9 mouse cellular contexts compared by ENCODE assay signal in the genomic region with DNA sequence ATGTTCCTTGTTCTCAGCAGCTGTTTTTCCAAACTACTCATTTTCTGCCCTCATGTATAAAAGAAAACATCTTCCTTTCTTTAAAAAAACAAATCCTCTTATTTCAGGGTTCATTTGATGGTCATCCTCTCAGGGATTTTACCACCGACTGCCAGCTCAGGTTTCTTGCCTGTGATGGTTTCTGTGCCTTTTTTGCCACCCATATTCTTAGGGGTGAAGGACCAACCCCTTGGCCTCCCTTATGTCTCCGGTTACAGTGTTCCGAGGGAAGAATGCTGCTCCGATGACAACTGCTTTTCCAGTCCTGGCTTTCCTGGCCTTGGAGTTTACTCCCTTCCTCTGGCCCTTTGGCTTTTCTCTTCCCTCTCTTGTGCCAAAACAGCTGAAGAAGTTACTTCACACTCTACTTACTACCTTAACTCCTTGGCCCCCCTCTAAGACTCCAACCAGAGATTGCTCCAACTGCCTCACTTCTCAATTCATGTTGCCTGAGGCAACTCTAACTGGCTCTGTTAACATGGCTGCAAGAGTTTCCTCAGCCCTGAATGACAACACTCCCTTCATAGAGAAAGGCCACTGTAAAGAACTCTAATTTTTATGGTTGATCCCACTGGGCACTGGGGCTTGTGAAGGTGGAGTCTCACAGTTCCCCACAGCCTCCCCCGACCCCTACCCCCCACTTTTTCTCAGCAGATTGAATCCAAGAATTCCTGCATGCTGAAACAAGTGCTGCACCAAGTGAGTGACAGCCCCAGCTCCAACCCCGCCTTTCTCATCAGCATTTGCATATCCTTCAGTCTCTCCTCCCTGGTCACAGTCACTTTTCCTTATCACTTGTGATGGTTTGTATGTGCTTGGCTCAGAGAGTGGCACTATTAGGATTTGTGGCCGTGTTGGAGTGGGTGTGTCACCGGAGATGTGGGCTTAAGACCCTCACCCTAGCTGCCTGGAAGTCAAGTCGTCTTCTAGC. TPM values are rescaled to one million over a fixed set of nuclear protein-coding genes. Genes with fewer than 3 reads are reported as not detected.
DNase-seq lines count a peak whose midpoint lies in the region; ATAC-seq and TF ChIP-seq lines count a peak whose summit lies in the region.
"Had no signal": no experiment of that assay in that cellular context is flagged by ENCODE, and none has a peak within 500 bp of the region (broad histone marks: within the 10 kb centered on the region; RNA-seq: fewer than 3 reads in every experiment).

No protein-coding gene starts in this region.

- no peaks in the 10 kb centered on the region for H3K27me3 ChIP-seq in forebrain, embryonic 10.5 days (ENCODE audit: poor library complexity, severe bottlenecking)
- no peaks in the 10 kb centered on the region for H3K27me3 ChIP-seq in forebrain, embryonic 15.5 days
- no peaks in the 10 kb centered on the region for H3K27me3 ChIP-seq in midbrain, postnatal 0 days (ENCODE audit: insufficient read depth, low read length)
- H3K27me3 ChIP-seq in midbrain, embryonic 16.5 days (ENCODE audit: control insufficient read depth, insufficient read depth, low read depth, low read length), result no peaks in the 10 kb centered on the region
- no peaks in the 10 kb centered on the region for H3K27me3 ChIP-seq in hindbrain, embryonic 12.5 days
- H3K27me3 ChIP-seq in stomach, embryonic 15.5 days (replicated peaks), result no peaks in the 10 kb centered on the region

- H3K27ac ChIP-seq in forebrain, embryonic 10.5 days, result peak overlapping the region; percentile 51; the same call in 1 of the 2 replicates
- H3K27ac ChIP-seq in forebrain, embryonic 15.5 days (replicated peaks), result no peak overlapping the region
- H3K27ac ChIP-seq in midbrain, postnatal 0 days (ENCODE audit: low read depth, low read length), result 0 out of 2 replicates have a peak overlapping the region, but pooled peaks have one; percentile 18
- no peak overlapping the region for H3K27ac ChIP-seq in midbrain, embryonic 16.5 days (ENCODE audit: low read length)
- H3K27ac ChIP-seq in hindbrain, embryonic 12.5 days, result 0 out of 2 replicates have a peak overlapping the region, but pooled peaks have one; percentile 30
- H3K27ac ChIP-seq in stomach, embryonic 15.5 days, result 0 out of 2 replicates have a peak overlapping the region, but pooled peaks have one; percentile 28

- DNase-seq in forebrain, embryonic 10.5 days (ENCODE audit: extremely low spot score, low spot score), result peak; percentile 14
- no peak for DNase-seq in midbrain, postnatal 0 days (ENCODE audit: low spot score)
- DNase-seq in frontal cortex, postnatal 25 days (ENCODE audit: low spot score in 2 of 2), result no peak
- no peak for DNase-seq in ovary, postnatal 14 days (ENCODE audit: low spot score)
- DNase-seq: kidney, adult 11 months had no signal

- TF ChIP-seq CTCF in midbrain, postnatal 0 days (IDR thresholded peaks at IDR 0.05), result no peak

- peaks cover 44% of the 10 kb centered on the region for H3K4me1 ChIP-seq in forebrain, embryonic 10.5 days
- peaks cover 36% of the 10 kb centered on the region for H3K4me1 ChIP-seq in forebrain, embryonic 15.5 days
- peaks cover 6% of the 10 kb centered on the region; the same call in 1 of the 2 replicates for H3K4me1 ChIP-seq in midbrain, postnatal 0 days (ENCODE audit: insufficient read depth, low read length)
- peaks cover 32% of the 10 kb centered on the region for H3K4me1 ChIP-seq in midbrain, embryonic 16.5 days (ENCODE audit: control insufficient read depth, insufficient read depth, low read length)
- peaks cover 33% of the 10 kb centered on the region for H3K4me1 ChIP-seq in hindbrain, embryonic 12.5 days
- H3K4me1 ChIP-seq in stomach, embryonic 15.5 days, result peaks cover 19% of the 10 kb centered on the region

- H3K4me2 ChIP-seq in forebrain, embryonic 15.5 days (replicated peaks), result no peak overlapping the region
- H3K4me2 ChIP-seq in midbrain, postnatal 0 days (ENCODE audit: low read depth, low read length, poor library complexity, severe bottlenecking), result no peak overlapping the region
- H3K4me2 ChIP-seq in midbrain, embryonic 16.5 days (ENCODE audit: low read length), result no peak overlapping the region
- no peak overlapping the region for H3K4me2 ChIP-seq in hindbrain, embryonic 12.5 days (replicated peaks)
- H3K4me2 ChIP-seq in stomach, embryonic 15.5 days, result no peak overlapping the region

- no peak overlapping the region for H3K9ac ChIP-seq in forebrain, embryonic 15.5 days (replicated peaks)
- no peak overlapping the region for H3K9ac ChIP-seq in midbrain, postnatal 0 days (replicated peaks; ENCODE audit: low read length, poor library complexity, severe bottlenecking)
- no peak overlapping the region for H3K9ac ChIP-seq in midbrain, embryonic 16.5 days (ENCODE audit: low read depth, low read length)
- no peak overlapping the region for H3K9ac ChIP-seq in hindbrain, embryonic 12.5 days
- H3K9ac ChIP-seq in stomach, embryonic 15.5 days, result no peak overlapping the region

- no peak for ATAC-seq in forebrain, embryonic 15.5 days (replicated peaks)
- ATAC-seq in midbrain, postnatal 0 days (ENCODE audit: low FRiP score), result no peak
- no peak for ATAC-seq in midbrain, embryonic 16.5 days
- no peak for ATAC-seq in hindbrain, embryonic 12.5 days (ENCODE audit: low FRiP score)
- ATAC-seq in stomach, embryonic 15.5 days (ENCODE audit: insufficient read depth, low FRiP score, low read depth), result no peak

- 69% methylated on average over 9 of the region's 9 CpGs for WGBS in forebrain, embryonic 10.5 days
- 64% methylated on average over 9 of the region's 9 CpGs for WGBS in forebrain, embryonic 15.5 days
- WGBS in midbrain, postnatal 0 days, result 77% methylated on average over 9 of the region's 9 CpGs
- 71% methylated on average over 9 of the region's 9 CpGs for whole genome bisulfite sequencing in midbrain, embryonic 16.5 days
- 68% methylated on average over 9 of the region's 9 CpGs for WGBS in hindbrain, embryonic 12.5 days
- 56% methylated on average over 9 of the region's 9 CpGs for WGBS in stomach, embryonic 15.5 days

- H3K9me3 ChIP-seq in forebrain, embryonic 10.5 days, result no peaks in the 10 kb centered on the region
- no peaks in the 10 kb centered on the region for H3K9me3 ChIP-seq in forebrain, embryonic 15.5 days
- no peaks in the 10 kb centered on the region for H3K9me3 ChIP-seq in midbrain, postnatal 0 days (ENCODE audit: low read length)
- no peaks in the 10 kb centered on the region for H3K9me3 ChIP-seq in midbrain, embryonic 16.5 days (replicated peaks; ENCODE audit: control insufficient read depth, low read length, poor library complexity, severe bottlenecking)
- H3K9me3 ChIP-seq in hindbrain, embryonic 12.5 days (replicated peaks), result no peaks in the 10 kb centered on the region
- H3K9me3 ChIP-seq in stomach, embryonic 15.5 days, result no peaks in the 10 kb centered on the region

- peaks cover 64% of the 10 kb centered on the region for H3K36me3 ChIP-seq in forebrain, embryonic 10.5 days (replicated peaks)
- H3K36me3 ChIP-seq in forebrain, embryonic 15.5 days, result peaks cover 20% of the 10 kb centered on the region
- no peaks in the 10 kb centered on the region for H3K36me3 ChIP-seq in midbrain, postnatal 0 days (ENCODE audit: insufficient read depth, low read length)
- H3K36me3 ChIP-seq in midbrain, embryonic 16.5 days (ENCODE audit: control insufficient read depth, insufficient read depth, low read length), result peaks cover 11% of the 10 kb centered on the region
- peaks cover 15% of the 10 kb centered on the region for H3K36me3 ChIP-seq in hindbrain, embryonic 12.5 days
- 0 out of 2 replicates have a peak, but pooled peaks cover 3% of the 10 kb centered on the region for H3K36me3 ChIP-seq in stomach, embryonic 15.5 days

- H3K4me3 ChIP-seq in forebrain, embryonic 10.5 days, result 0 out of 2 replicates have a peak overlapping the region, but pooled peaks have one; percentile 20
- H3K4me3 ChIP-seq in forebrain, embryonic 15.5 days, result no peak overlapping the region
- H3K4me3 ChIP-seq in midbrain, postnatal 0 days (ENCODE audit: low read depth, low read length), result no peak overlapping the region
- H3K4me3 ChIP-seq in midbrain, embryonic 16.5 days (ENCODE audit: low read depth, low read length), result no peak overlapping the region
- H3K4me3 ChIP-seq in hindbrain, embryonic 12.5 days, result no peak overlapping the region
- no peak overlapping the region for H3K4me3 ChIP-seq in stomach, embryonic 15.5 days (replicated peaks)

RNA-seq across cellular contexts. Expression of gene Smim4, which starts 3.4 kb away (rescaled TPM):
- 58.3 and 58.8 TPM in 2 replicates for polyA plus RNA-seq in forebrain, embryonic 10.5 days (2016; fragmentation: Nextera tagmentation; extraction: Ambion mirVana)
- 66.1 and 74.5 TPM in 2 replicates for polyA plus RNA-seq in forebrain, embryonic 15.5 days (2015; fragmentation: Nextera tagmentation; extraction: Ambion mirVana)
- 3.2 and 4.3 TPM in 2 replicates for total RNA-seq in midbrain, postnatal 0 days (2014; rRNA removed)
- polyA plus RNA-seq in midbrain, postnatal 0 days (2015; fragmentation: Nextera tagmentation; extraction: Ambion mirVana), result 41.6 and 47.5 TPM in 2 replicates
- 38.4 and 57.0 TPM in 2 replicates for polyA plus RNA-seq in midbrain, embryonic 16.5 days (2015; fragmentation: Nextera tagmentation; extraction: Ambion mirVana)
- polyA plus RNA-seq in hindbrain, embryonic 12.5 days (2016; fragmentation: Nextera tagmentation; extraction: Ambion mirVana), result 54.3 and 63.9 TPM in 2 replicates
- 70.9 and 77.2 TPM in 2 replicates for polyA plus RNA-seq in stomach, embryonic 15.5 days (2015; fragmentation: Nextera tagmentation; extraction: Ambion mirVana)

RNA-seq across cellular contexts. Expression of gene Nt5dc2, which starts 5.5 kb away (rescaled TPM):
- 558 and 609 TPM in 2 replicates for polyA plus RNA-seq in forebrain, embryonic 10.5 days (2016; fragmentation: Nextera tagmentation; extraction: Ambion mirVana)
- polyA plus RNA-seq in forebrain, embryonic 15.5 days (2015; fragmentation: Nextera tagmentation; extraction: Ambion mirVana), result 223 and 240 TPM in 2 replicates
- 132 and 171 TPM in 2 replicates for total RNA-seq in midbrain, postnatal 0 days (2014; rRNA removed)
- 132 and 144 TPM in 2 replicates for polyA plus RNA-seq in midbrain, postnatal 0 days (2015; fragmentation: Nextera tagmentation; extraction: Ambion mirVana)
- polyA plus RNA-seq in midbrain, embryonic 16.5 days (2015; fragmentation: Nextera tagmentation; extraction: Ambion mirVana), result 170 and 199 TPM in 2 replicates
- 401 and 429 TPM in 2 replicates for polyA plus RNA-seq in hindbrain, embryonic 12.5 days (2016; fragmentation: Nextera tagmentation; extraction: Ambion mirVana)
- polyA plus RNA-seq in stomach, embryonic 15.5 days (2015; fragmentation: Nextera tagmentation; extraction: Ambion mirVana), result 367 and 372 TPM in 2 replicates

RNA-seq across cellular contexts. Expression of gene Stab1, which starts 43.0 kb away (rescaled TPM):
- polyA plus RNA-seq in forebrain, embryonic 10.5 days (2016; fragmentation: Nextera tagmentation; extraction: Ambion mirVana), result 20.7 and 21.6 TPM in 2 replicates
- polyA plus RNA-seq in forebrain, embryonic 15.5 days (2015; fragmentation: Nextera tagmentation; extraction: Ambion mirVana), result 12.9 and 19.0 TPM in 2 replicates
- 25.5 and 31.4 TPM in 2 replicates for total RNA-seq in midbrain, postnatal 0 days (2014; rRNA removed)
- 9.0 and 11.7 TPM in 2 replicates for polyA plus RNA-seq in midbrain, postnatal 0 days (2015; fragmentation: Nextera tagmentation; extraction: Ambion mirVana)
- polyA plus RNA-seq in midbrain, embryonic 16.5 days (2015; fragmentation: Nextera tagmentation; extraction: Ambion mirVana), result 11.2 and 15.4 TPM in 2 replicates
- 29.7 and 33.9 TPM in 2 replicates for polyA plus RNA-seq in hindbrain, embryonic 12.5 days (2016; fragmentation: Nextera tagmentation; extraction: Ambion mirVana)
- polyA plus RNA-seq in stomach, embryonic 15.5 days (2015; fragmentation: Nextera tagmentation; extraction: Ambion mirVana), result 35.0 and 38.5 TPM in 2 replicates

Comparison
In these comparisons a context has a peak if more than half of its experiments do, and no peak if none do; other contexts are left out.
1. H3K27ac ChIP-seq: peak in forebrain, embryonic 10.5 days (single experiment), midbrain, postnatal 0 days (single experiment), hindbrain, embryonic 12.5 days (single experiment) and stomach, embryonic 15.5 days (single experiment); none in forebrain, embryonic 15.5 days (single experiment) and midbrain, embryonic 16.5 days (single experiment).